Mouse (Mus musculus): ENCODE results near the gene March9.

Gene March9

DNA sequence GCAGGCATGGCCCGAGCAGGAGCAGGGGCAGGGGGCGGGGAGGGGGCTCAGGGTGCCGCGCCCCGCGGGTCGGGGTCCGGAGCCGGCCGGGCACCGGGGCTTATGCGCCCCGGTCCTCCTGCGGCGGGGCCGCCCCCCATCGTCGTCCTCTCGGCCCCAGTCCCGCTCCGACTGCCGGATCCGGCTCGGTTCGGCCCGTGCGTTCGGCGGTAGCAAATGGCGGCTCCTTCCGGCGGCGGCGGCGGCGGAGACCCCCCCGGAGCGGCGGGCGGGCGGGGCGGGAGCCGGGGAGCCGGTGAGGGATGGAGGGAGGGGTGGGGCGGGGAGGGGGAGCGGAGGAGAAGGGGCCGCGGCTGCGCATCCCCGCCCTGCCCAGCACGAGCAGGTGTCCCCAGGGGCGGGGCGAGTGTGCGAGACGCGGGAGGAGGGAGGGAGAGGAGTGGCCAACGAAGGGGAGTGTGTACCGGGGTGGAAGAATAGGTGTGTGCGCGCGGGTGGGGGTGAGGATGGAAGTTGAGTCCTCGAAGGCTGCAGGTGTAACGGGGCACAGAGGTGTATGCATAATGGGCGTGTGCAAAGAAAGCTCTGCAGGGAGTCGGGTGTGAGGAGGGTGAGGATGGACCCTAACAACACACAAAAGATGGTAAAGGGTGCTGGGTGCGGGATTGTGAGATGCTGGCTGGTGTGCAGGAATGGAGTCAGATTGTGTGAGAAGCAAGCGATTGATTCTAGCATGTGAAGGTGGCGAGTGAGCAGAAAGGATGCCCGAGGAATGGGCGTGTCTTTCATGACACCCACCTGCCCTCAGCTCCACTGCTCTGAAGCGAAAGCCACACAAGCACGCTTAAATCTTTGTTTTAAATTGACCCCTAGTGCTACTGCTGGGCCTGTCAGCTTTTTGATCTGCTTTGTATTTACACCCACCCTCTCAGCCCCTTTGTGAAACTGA is at the start of gene March9:
March9 (minus strand) TSS at position 217 of the 949 bp plus-strand sequence.
- TF ChIP-seq GATA4 (IDR thresholded peaks at IDR 0.05; ENCODE audit: insufficient replicate concordance, low read length) = no peak

DNA sequence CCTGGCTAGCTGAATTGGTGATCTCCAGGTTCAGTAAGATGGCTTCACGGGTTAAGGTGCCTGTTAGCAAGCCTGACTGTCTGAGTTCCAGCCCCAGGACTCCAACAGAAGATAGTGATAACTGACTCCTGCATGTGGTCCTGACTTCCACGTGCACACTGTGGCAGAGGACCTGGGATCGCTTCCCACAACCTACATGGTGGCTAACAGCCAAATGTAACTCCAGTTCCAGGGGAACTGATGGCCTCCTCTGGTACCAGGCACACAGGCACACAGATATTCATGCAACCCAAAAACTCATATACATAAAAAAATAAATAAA is 48.2 kb upstream of the March9 start:
- no peak for TF ChIP-seq GATA4 (IDR thresholded peaks at IDR 0.05; ENCODE audit: insufficient replicate concordance, low read length)

DNA sequence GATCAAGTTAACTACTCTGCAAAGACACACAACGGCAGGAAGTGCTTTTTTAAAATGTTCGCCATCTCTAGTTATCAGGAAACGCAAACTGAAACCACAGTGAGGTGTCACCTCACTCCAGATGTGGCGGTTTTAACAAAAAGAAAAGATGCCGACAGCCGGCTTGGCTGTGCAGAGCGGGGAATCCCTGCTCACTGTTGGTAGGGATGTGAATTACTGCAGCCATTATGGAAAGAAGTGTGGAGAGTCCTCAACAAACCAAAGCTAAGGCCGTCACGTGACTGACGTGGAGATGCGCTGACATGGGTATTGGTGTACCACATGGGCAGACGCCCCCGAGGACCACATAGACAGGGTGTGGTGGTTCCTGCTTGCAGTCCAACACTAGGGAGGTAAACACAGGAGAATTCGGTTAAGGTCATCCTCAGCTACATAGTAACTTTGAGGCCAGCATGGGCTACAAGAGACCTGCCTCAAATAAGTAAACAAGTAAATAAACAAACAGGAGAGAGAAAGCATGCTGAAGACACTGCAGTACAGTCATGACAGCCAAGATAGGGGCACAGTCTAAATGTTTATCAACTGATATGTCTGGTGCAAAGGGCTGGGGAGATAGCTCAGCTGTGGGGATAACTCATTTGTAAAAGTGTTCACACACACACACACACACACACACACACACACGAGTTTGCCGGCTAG is 47.7 kb upstream of the March9 start:
- no peak for TF ChIP-seq GATA4 (IDR thresholded peaks at IDR 0.05; ENCODE audit: insufficient replicate concordance, low read length)

DNA sequence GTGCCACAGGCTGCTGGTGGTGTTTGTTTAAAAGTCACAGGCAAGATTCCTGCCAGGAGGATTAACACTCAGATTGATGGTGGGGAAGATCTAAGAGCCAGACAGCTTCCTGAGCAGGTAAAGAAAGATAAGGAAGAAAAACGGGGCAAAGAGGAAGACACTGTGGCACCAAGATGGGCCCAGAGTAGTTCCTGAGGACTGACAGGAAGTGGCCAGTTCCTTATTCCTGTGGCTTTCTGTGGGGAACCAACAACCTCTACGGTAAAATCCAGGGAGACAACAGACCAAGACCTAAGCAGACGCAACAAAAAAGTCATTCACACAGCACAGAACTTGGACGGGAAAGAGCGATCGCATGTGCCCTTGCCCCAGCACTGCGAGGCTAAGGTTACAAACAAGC is 43.6 kb upstream of the March9 start:
- TF ChIP-seq GATA4 (IDR thresholded peaks at IDR 0.05; ENCODE audit: insufficient replicate concordance, low read length) = no peak

DNA sequence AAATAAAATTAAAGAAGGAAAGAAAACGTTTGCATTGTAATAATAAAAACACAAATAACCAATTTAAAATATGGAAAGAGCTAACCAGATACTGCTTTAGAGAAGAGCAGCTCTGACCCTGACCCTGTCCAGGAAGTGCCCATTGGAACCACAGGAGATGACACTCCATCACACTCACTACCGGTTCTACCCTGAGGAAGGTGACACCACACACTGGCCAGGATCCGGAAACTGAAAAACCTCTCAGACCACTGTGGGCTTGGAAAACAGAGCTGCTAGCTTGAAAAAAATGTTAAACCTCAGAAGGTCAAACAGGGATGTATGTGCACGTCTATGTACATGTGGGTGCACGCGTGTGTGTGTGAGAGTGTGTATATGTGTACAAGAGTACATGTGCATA is 41.2 kb upstream of the March9 start:
- no peak for TF ChIP-seq GATA4 (IDR thresholded peaks at IDR 0.05; ENCODE audit: insufficient replicate concordance, low read length)

DNA sequence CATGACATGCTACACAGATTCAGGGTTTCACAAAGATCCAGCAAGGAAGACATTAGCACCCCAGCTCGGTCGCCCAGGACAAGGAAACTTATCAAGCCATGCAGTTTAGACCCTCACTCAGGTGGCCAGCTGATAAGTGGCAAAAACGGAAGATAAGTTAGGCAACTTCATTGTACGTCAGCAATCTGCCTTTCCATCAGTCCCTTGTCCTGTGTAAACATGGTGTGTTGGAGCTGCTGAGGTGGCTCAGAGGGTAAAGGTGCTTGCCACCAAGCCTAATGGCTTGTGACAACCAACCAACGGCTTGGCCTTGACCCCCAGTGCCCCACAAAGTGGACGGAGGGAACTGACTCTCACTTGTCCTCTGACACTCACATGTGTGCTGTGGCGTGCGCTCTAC is 40.4 kb upstream of the March9 start:
- no peak for TF ChIP-seq GATA4 (IDR thresholded peaks at IDR 0.05; ENCODE audit: insufficient replicate concordance, low read length)

DNA sequence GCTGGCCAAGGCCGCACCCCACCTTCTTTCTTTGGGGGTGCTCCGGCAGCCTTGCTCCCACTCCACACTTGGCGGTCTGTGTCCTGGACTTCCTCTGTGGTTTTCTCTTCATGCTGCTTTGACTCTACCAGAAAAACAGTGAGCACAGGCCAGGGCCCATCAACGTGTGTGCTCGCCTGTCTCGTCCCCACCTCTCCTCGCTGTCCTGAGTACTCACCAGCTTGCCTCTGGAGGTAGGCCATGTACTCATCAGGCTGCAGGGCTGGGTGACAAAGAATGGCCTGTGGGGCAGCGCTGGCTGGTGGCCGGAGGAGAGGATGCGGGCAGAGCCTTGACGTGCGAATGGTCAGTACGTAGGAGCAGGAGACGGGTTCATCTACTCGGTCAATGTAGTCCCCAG is 39.9 kb upstream of the March9 start:
- TF ChIP-seq GATA4 (IDR thresholded peaks at IDR 0.05; ENCODE audit: insufficient replicate concordance, low read length) = no peak

DNA sequence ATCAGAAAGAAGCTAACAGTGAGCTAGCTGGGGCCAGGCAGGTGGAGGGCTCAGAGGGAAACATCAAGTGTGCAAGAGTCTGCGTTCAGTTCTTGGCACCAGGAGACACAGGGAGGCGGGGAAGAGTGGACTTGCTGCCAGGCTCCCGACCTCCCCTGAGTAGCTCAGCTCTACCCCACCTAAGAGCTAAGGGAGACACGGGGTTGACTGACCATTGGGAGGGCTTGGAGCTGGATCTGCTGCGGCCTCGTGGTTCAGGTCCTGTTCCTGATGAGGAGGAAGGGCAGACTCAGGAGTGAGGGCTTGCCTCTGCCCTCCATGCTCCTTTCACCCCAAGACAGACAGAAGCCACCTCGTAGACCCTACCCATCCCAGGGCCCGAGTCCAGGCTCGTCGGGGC is 39.2 kb upstream of the March9 start:
- no peak for TF ChIP-seq GATA4 (IDR thresholded peaks at IDR 0.05; ENCODE audit: insufficient replicate concordance, low read length)

DNA sequence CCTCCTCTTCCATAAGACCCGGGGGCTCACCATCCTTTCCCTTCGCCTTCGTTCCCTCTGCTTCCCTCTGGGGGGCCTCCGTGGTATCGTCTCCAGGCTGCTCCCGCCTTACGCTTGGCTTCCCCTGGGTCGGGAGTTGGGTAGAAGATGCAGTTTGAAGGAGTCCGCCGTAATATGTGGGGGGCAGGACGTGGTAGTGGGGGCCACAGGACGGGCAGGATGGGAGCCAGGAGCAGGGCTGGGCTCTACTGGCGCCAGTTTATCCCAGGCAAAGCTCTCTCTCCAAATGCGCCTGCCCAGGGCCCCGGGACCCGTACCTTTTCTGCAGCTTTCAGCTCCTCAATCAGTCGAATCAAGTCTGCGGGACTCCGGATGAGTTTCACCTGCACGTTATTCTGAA is 38.5 kb upstream of the March9 start:
- TF ChIP-seq GATA4 (IDR thresholded peaks at IDR 0.05; ENCODE audit: insufficient replicate concordance, low read length) = no peak

DNA sequence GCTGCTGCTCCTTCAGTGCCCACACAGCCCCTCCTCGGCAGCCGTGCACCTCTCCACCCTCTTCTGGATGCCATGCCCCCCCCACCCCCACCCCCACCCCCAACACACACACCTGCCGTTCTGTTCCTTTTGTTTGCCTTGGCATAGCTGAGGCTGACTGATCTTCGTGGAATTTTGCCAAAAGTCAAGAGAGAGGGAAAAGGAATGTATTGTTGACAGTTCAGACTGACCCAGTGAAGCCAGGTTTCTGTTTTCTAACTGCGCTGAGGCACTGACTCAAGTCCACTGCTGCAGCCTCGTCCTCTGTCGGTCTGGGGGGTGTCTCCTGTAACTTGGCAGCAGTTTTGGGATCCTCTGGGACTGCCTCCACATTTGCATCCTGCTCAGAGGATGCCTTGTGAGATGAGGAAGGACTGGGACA is 34.4 kb upstream of the March9 start:
- TF ChIP-seq GATA4 (IDR thresholded peaks at IDR 0.05; ENCODE audit: insufficient replicate concordance, low read length) = no peak

DNA sequence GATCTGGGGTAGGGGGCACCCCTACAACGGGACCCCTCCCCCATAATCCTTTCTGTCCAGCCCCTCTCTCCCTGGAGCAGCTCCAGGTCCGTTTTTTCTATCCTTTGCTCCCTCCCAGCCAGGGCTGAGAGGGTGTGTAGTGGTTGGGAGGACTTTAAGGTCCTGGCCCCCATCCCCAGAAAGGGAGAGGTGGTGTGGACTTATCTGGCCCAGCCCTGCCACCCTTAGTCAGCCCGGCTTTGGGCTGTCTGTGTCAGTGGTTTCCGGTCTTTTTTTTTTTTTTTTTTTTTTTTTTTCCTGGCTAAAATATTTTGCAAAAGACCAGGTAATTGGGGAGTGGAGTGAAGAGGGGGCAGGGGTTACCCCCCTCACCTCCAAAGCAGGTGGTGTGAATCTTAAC is 32.8 kb upstream of the March9 start:
- no peak for TF ChIP-seq GATA4 (IDR thresholded peaks at IDR 0.05; ENCODE audit: insufficient replicate concordance, low read length)

DNA sequence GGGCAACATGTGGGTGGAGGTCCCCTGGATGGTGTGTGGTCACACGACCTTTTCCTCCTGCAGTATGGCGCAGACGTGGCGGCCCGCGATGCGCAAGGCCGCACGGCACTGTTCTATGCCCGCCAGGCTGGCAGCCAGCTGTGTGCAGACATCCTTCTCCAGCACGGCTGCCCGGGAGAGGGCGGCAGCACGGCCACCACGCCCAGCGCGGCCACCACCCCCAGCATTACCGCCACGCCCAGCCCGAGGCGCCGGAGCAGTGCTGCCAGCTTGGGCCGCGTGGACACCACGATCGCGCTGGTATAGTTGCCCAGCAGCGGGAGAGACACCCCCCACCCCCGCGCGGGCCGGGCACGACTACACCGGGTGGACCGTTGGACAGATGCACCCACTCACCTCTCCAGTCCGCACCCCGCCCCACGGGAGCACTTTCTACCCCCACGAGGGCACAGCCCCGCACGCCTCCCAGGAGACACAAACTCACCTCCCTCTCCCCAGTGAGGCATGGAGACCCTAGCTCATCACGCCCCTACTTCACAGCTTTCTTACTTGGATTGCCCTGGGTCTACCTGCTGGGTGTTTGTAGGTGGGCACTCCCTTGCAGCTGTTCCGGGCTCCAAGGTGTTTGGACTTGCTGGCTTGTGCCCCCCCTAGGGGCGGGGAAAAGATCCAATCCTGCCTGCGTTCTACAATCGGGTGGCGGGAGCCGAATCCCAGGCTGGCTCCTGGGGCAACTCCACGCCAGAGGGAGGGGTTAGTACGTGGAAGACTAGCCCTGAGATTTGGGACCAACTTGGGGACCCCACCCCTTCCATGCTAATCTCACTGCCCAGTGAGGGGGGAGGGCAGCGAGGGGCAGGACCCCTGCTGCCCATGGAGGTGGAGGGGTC is 31.8 kb upstream of the March9 start:
- TF ChIP-seq GATA4 (IDR thresholded peaks at IDR 0.05; ENCODE audit: insufficient replicate concordance, low read length) = no peak

DNA sequence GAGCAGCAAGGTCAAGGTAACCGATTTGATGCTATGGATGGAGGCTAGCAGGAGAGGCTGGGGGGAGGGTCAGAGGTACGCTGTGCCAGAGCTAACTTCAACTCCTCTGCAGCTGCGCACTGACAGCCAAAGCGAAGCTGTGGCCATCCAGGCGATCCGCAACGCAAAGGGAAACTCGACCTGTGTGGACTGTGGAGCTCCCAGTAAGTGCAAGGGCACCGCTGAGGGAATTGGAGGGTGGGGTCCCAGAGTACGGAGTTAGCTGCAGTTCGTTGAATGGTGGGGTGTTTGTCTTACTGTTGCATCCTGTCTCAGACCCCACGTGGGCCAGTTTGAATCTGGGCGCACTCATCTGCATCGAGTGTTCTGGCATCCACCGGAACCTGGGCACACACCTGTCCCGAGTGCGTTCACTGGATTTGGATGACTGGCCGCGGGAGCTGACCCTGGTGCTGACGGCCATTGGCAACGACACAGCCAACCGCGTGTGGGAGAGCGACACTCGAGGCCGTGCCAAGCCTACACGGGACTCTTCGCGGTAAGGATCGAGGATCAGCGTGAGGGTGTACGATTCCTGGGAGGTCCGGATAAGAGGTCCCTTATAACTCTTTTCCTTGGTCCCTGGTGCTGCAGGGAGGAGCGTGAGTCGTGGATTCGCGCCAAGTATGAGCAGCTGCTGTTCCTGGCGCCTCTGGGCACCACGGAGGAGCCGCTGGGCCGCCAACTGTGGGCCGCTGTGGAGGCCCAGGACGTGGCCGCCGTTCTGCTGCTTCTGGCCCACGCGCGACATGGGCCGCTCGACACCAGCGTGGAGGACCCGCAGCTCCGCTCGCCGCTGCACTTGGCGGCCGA is 30.8 kb upstream of the March9 start:
- TF ChIP-seq GATA4 (IDR thresholded peaks at IDR 0.05; ENCODE audit: insufficient replicate concordance, low read length) = no peak

DNA sequence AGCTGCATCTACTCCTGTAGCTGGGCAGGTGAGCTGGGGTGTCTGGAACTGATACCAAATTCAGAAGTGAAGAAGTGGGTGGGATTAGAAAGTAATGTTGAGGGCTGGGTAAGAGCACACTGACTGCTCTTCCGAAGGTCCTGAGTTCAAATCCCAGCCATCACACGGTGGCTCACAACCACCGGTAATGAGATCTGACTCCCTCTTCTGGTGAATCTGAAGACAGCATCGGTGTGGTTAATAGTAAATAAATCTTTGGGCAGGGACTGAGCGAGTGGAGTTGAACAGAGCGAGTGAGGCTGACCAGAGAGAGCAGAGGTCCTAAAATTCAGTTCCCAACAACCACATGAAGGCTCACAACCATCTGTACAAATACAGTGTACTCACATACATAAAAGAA is 25.6 kb upstream of the March9 start:
- no peak for TF ChIP-seq GATA4 (IDR thresholded peaks at IDR 0.05; ENCODE audit: insufficient replicate concordance, low read length)

DNA sequence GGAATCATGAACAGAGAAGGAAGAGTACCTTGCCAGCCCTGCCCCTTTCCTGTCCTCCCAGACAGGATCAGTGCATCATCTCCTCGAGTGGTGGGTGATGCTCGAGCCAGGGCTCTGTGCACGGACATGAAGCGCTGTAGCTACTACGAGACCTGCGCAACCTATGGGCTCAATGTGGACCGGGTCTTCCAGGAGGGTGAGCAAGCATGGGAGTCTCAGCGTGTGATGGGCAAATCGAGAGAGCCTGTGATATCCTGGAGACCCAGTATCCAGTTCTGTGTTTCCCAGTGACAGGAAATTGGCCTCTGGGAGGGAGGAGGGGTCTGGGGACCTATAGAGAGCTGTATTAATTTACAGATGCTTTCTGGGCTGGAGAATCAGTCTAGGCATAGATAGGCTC is 25.1 kb upstream of the March9 start:
- TF ChIP-seq GATA4 (IDR thresholded peaks at IDR 0.05; ENCODE audit: insufficient replicate concordance, low read length) = no peak

All from liver, adult (tissue).